Mouse (Mus musculus) G1E (cell line): ENCODE results near the gene Hoxa3.

Experiments used
- CTCF ChIP-seq: IDR thresholded peaks from 2 replicates; pipeline ENCODE4 v1.5.1; 2012; ENCODE audit warnings: low read depth, low read length, inconsistent platforms, mixed read lengths
- GATA1 ChIP-seq: IDR thresholded peaks from 2 replicates; pipeline ENCODE4 v1.6.1; 2012; ENCODE audit warnings: borderline replicate concordance, low read length, inconsistent platforms, mixed read lengths

DNA sequence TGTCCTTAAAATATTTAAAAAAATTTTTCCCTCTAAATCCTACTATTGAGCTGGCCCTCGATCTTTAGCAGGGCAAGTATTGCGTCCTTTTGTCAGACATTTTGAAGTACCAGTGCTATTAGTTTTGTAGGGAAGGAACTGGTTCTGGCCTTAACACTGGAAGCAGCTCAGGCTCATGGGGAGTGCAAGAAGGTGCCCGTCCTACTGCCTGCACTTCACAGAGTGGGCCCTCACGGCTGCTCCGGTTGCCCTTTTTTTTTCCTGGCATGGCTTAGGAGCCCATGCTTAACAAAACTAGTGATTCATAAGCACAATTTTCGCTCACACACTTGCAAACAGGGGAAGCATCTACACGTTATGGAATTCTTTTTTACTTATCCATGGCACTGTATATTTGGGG, 25.8 kb upstream of the Hoxa3 start:
- no peak for TF ChIP-seq GATA1
- no peak for TF ChIP-seq CTCF
